Mouse (Mus musculus) lung, postnatal 0 days (tissue): ENCODE results near the gene Ythdf1. TPM values are rescaled to one million over a fixed set of nuclear protein-coding genes. Genes with fewer than 3 reads are reported as not detected.

Experiments
- ATAC-seq: fragments of 200-750 bp; cut with Nextera tagmentation; 2 replicates; pipeline ENCODE4 v1.8.0; 2017; ENCODE audit warnings: moderate library complexity
- DNase-seq: peaks from one replicate; pipeline ENCODE4 v3.0.0-alpha.2; 2016; ENCODE audit warnings: low spot score
- H3K27ac ChIP-seq: fragments of 300-500 bp; sonication (generic); 2 replicates; pipeline ENCODE4 v1.5.1; 2014; ENCODE audit warnings: antibody characterized with exemption, mild to moderate bottlenecking, low read length, mixed read lengths
- H3K27me3 ChIP-seq: fragments of 300-500 bp; sonication (generic); replicated peaks from 2 replicates; pipeline ENCODE4 v1.6.1; 2014; ENCODE audit warnings: low read length, mixed read lengths; ENCODE audit not compliant: insufficient read depth
- H3K36me3 ChIP-seq: fragments of 300-500 bp; sonication (generic); 2 replicates; pipeline ENCODE4 v1.6.1; 2014; ENCODE audit warnings: low read length, mixed read lengths; ENCODE audit not compliant: insufficient read depth
- H3K4me1 ChIP-seq: fragments of 300-500 bp; sonication (generic); 2 replicates; pipeline ENCODE4 v1.6.1; 2014; ENCODE audit warnings: antibody characterized with exemption, low read depth, low read length, mixed read lengths; ENCODE audit not compliant: insufficient read depth
- H3K4me2 ChIP-seq: fragments of 300-500 bp; sonication (generic); replicated peaks from 2 replicates; pipeline ENCODE4 v1.6.1; 2014; ENCODE audit warnings: low read depth, mild to moderate bottlenecking, low read length, moderate library complexity, mixed read lengths
- H3K4me3 ChIP-seq: fragments of 300-500 bp; sonication (generic); 2 replicates; pipeline ENCODE4 v1.5.1; 2014; ENCODE audit warnings: low read depth, low read length
- H3K9ac ChIP-seq: fragments of 300-500 bp; sonication (generic); replicated peaks from 2 replicates; pipeline ENCODE4 v1.6.1; 2014; ENCODE audit warnings: low read depth, mild to moderate bottlenecking
- H3K9me3 ChIP-seq: fragments of 300-500 bp; sonication (generic); 2 replicates; pipeline ENCODE4 v1.6.1; 2016; ENCODE audit warnings: low read length, mixed read lengths
- CTCF ChIP-seq: IDR thresholded peaks from 2 replicates; pipeline ENCODE4 v1.5.1; 2016; ENCODE audit warnings: antibody characterized with exemption, mild to moderate bottlenecking
- EP300 ChIP-seq: IDR thresholded peaks from 2 replicates; pipeline ENCODE4 v1.6.1; 2016; ENCODE audit warnings: antibody characterized with exemption, mild to moderate bottlenecking, control low read depth
- WGBS: fragments of 180-500 bp; shearing (Covaris S2); extraction: QIAGEN DNeasy Blood & Tissue Kit; methylation state at CpG from one replicate; pipeline ENCODE4 v1.1.7; 2014; 5-methylcytosine and 5-hydroxymethylcytosine counted together
- polyA plus RNA-seq: library from polyadenylated mRNA; unstranded; fragments of >200 nt; fragmentation: Nextera tagmentation; extraction: Ambion mirVana; gene quantifications from 2 replicates; pipeline ENCODE4 v1.2.1, GENCODE M21; 2015

Ythdf1 gene
- polyA plus RNA-seq, 1 experiment from 2014 or later, result 40.3 TPM

DNA sequence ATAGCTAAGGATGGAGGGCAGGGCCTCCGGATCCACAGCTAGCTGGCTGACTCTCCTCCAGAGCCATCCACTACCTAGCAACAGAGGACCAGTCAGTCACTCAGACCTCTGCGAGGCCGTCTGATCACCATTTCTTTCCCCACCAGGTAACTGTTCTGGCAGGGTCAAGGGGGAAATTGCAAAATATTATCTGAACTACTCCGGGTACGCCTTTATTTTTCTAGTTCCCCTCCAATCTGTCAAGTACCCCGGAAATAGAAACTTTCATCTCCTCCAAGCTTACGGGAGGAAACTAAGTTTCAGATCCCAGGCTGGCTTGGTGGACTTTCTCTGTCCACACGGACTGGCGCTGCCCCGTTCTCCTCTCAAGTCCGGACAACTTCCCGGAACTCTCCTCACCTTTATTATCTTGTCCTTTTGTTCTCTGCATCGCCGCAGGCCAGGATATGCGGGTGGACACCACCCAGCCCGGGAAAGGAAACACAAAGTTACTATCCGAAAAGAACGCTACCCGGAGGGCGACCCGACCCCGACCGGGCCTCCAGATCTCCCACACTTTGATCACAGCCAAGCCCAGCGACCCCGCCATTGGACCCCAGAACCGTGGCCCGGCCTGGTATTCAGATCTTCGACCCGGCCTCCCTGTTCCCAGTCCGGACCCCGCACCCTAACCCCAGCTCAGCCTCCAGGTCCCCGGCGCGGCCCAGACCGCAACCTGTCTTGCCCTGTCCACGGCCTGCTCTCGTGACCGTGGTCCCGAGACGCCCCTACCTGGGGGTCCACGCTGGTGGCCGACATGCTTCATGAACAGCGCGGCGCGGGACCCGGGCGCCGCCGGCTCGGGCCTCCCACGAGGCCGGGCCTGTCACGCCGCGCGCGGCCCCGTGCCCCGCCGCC lies 588 bp downstream of the Ythdf1 start:
- peak; percentile 59 for DNase-seq
- Histone ChIP-seq H3K9me3 (no peaks in the 10 kb centered on the region), H3K4me2 (peak overlapping the region; percentile 78), H3K4me3 (peak overlapping the region; percentile 100), H3K4me1 (peaks cover 7% of the 10 kb centered on the region), H3K9ac (peak overlapping the region; percentile 99), H3K27ac (peak overlapping the region; percentile 85), H3K27me3 (no peaks in the 10 kb centered on the region), H3K36me3 (no peaks in the 10 kb centered on the region)
- 0 out of 2 replicates have a peak, but pooled peaks have one; percentile 9 for ATAC-seq
- TF ChIP-seq CTCF (no peak), EP300 (no peak)
- under 1% methylated on average over 55 of the region's 61 CpGs for WGBS

DNA sequence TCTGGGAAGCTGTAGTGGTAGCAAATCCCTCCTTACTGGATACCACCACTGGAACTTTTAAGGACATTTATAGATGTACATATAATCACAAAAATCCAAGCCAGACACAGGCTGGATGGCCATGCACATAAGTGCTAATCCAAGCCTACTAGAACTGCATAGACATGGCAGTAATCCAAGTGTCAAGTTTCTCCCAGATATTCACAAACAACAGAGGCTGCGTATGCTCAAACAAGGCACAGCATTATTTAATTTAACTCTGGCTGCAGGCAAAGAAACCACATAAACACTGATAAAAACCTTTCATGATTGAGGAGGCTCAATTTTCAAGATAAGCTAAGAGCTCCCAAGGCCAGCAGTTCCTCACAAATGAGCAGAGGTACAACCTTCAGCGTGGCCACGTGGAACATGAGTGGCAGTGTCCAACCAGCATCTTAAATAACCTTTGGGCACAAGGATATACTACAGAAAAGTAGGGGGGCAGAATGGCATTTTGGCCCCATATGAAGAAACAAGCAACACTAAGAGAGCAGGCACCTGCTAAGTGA lies 4.8 kb downstream of the Ythdf1 start:
- Histone ChIP-seq H3K4me3 (no peak overlapping the region), H3K9me3 (no peaks in the 10 kb centered on the region), H3K27me3 (no peaks in the 10 kb centered on the region), H3K27ac (no peak overlapping the region), H3K36me3 (peaks cover 12% of the 10 kb centered on the region; the same call in 1 of the 2 replicates), H3K9ac (no peak overlapping the region), H3K4me2 (no peak overlapping the region; the same call in 1 of the 2 replicates), H3K4me1 (peaks cover 7% of the 10 kb centered on the region)
- DNase-seq, result no peak
- TF ChIP-seq CTCF, result no peak
- TF ChIP-seq EP300, result no peak
- WGBS, result 33% methylated on average over 3 of the region's 3 CpGs
- ATAC-seq, result no peak

DNA sequence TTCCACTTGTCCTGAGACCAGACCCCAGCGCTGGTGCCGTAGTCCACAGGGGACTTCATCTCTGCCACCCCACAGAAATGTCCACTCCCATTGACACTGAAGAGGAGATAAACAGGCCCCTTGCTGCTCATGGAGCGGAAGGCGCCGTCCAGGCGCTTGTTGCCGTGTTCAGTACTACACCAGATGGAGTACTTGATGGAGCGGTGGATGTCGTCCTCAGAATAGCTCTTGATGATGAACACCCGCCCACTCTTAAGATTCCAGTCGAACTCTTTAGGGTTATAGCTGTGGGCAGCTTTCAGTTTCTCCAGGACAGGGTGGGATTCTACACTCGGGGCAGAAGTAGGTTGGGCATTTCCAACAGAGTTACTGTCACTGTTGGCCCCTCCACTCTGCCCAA lies 9.8 kb downstream of the Ythdf1 start:
- DNase-seq (no peak), ATAC-seq (peak; percentile 75)
- H3K27ac ChIP-seq, result no peak overlapping the region
- H3K9ac ChIP-seq, result no peak overlapping the region
- no peaks in the 10 kb centered on the region for H3K9me3 ChIP-seq
- H3K36me3 ChIP-seq, result peaks cover 19% of the 10 kb centered on the region; the same call in 1 of the 2 replicates
- H3K27me3 ChIP-seq, result no peaks in the 10 kb centered on the region
- no peak overlapping the region for H3K4me3 ChIP-seq
- H3K4me2 ChIP-seq, result no peak overlapping the region
- no peak for TF ChIP-seq EP300
- 75% methylated on average over 12 of the region's 12 CpGs for WGBS
- H3K4me1 ChIP-seq, result no peaks in the 10 kb centered on the region; the same call in 1 of the 2 replicates

DNA sequence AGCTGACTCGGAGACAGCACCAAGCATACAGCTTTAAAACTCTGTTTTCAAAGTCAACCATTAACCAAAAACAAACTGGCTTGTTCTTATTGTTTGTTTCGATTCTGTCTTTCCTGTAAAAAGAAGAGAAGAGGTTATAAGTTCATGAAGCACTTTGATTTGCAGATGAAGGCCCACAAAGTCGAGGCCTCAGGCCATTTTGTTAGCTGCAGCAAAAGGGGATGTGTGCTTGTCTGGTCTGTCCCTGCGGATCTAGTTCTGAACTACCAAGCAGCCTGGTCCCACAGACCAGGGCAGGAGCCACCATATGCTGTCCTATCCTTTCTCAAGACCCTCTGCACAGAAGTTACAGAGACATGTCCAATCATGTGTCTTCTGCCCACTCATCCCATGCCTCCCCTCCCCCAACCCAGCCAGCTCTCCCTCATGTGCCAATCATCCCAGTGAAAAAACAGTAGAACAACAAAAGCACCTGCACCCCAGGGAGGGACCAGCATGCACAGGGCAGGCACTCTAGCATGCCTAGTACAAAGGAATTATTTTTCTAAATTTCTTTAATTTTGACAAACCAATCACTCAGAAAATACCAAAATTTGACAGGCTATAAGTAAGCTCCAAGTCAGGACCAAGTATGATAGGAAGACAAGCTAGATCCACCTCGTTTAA lies 15.1 kb downstream of the Ythdf1 start:
- no peak overlapping the region for H3K4me3 ChIP-seq
- H3K27me3 ChIP-seq, result no peaks in the 10 kb centered on the region
- no peak overlapping the region for H3K9ac ChIP-seq
- no peak for DNase-seq
- TF ChIP-seq EP300 (no peak), CTCF (no peak)
- H3K27ac ChIP-seq, result no peak overlapping the region
- 68% methylated on average over 5 of the region's 5 CpGs for WGBS
- H3K36me3 ChIP-seq, result peaks cover 5% of the 10 kb centered on the region; the same call in 1 of the 2 replicates
- no peak for ATAC-seq
- no peaks in the 10 kb centered on the region for H3K4me1 ChIP-seq
- H3K4me2 ChIP-seq, result no peak overlapping the region
- H3K9me3 ChIP-seq, result no peaks in the 10 kb centered on the region

DNA sequence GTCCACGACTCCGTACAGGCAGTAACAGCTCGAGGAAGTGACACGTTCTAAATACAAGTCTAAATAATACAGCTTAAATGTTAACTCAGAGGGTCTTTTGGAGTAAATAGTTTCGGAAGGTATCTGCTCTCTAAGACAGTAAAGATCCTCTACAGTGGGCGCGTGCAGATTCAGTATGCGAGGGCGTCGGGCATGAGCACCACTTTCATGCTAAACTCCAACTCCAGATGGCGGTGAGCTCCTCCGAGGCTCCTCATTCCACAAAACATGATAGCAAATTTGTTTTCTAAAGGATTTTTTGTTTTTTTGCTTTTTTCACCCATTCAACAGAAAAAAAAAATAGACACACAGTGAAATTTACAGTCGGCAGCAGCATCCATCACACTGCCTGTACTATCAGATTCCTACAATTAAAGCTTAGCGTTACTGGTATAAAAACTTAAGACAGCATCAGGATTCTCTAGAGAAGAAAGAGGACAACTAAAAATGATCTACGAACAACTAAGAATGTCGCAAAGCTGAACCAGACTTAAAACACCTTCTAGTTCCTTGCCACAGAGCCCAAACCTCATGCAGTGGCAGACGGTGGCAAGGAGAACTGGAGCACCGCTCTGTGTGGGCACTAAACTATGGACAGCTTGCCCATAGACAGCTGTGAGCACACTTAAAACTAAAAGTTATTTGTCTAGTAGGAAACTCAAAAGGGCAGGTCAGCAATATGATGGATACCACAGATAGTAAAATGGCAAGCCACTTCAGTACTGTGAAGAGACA lies 16.1 kb downstream of the Ythdf1 start:
- no peaks in the 10 kb centered on the region for H3K27me3 ChIP-seq
- no peak overlapping the region for H3K9ac ChIP-seq
- H3K36me3 ChIP-seq, result no peaks in the 10 kb centered on the region; the same call in 1 of the 2 replicates
- WGBS, result 90% methylated on average over 18 of the region's 18 CpGs
- no peak overlapping the region for H3K27ac ChIP-seq
- H3K4me3 ChIP-seq, result no peak overlapping the region
- no peak overlapping the region for H3K4me2 ChIP-seq
- no peak for TF ChIP-seq EP300
- TF ChIP-seq CTCF, result no peak
- no peaks in the 10 kb centered on the region for H3K4me1 ChIP-seq
- no peak for DNase-seq
- H3K9me3 ChIP-seq, result no peaks in the 10 kb centered on the region
- no peak for ATAC-seq
